Mouse (Mus musculus) forebrain, embryonic 10.5 days (tissue): ENCODE measurements around the gene Fscn3. TPM values are rescaled to one million over a fixed set of nuclear protein-coding genes. Genes with fewer than 3 reads are reported as not detected.
A peak's percentile ranks its signal among the peaks of the same experiment; 100 is the strongest.

Source experiments
- DNase-seq: peaks from one replicate; pipeline ENCODE4 v3.0.0-alpha.2; 2017; ENCODE audit warnings: low spot score; ENCODE audit errors: extremely low spot score
- H3K27ac ChIP-seq: fragments of 300-500 bp; sonication (generic); 2 replicates; pipeline ENCODE4 v1.5.1; 2016; ENCODE audit warnings: mild to moderate bottlenecking
- H3K27me3 ChIP-seq: fragments of 300-500 bp; sonication (generic); 2 replicates; pipeline ENCODE4 v1.6.1; 2016; ENCODE audit warnings: mild to moderate bottlenecking; ENCODE audit not compliant: poor library complexity, severe bottlenecking
- H3K36me3 ChIP-seq: fragments of 300-500 bp; sonication (generic); replicated peaks from 2 replicates; pipeline ENCODE4 v1.6.1; 2016; ENCODE audit warnings: mild to moderate bottlenecking, moderate library complexity
- H3K4me1 ChIP-seq: fragments of 300-500 bp; sonication (generic); 2 replicates; pipeline ENCODE4 v1.6.1; 2016
- H3K4me3 ChIP-seq: fragments of 300-500 bp; sonication (generic); 2 replicates; pipeline ENCODE4 v1.5.1; 2016; ENCODE audit warnings: mild to moderate bottlenecking, moderate library complexity
- H3K9me3 ChIP-seq: fragments of 300-500 bp; sonication (generic); 2 replicates; pipeline ENCODE4 v1.6.1; 2016; ENCODE audit warnings: mild to moderate bottlenecking, moderate library complexity
- whole genome bisulfite sequencing: fragments of 180-500 bp; shearing (Covaris S2); methylation state at CpG from one replicate; pipeline ENCODE4 v1.1.7; 2016; 5-methylcytosine and 5-hydroxymethylcytosine counted together
- polyA plus RNA-seq: library from polyadenylated mRNA; unstranded; fragments of >200 nt; fragmentation: Nextera tagmentation; extraction: Ambion mirVana; gene quantifications from 2 replicates; pipeline ENCODE4 v1.2.1, GENCODE M21; 2016

The Fscn3 gene
- polyA plus RNA-seq, 1 experiment from 2014 or later, result 0.14 TPM

- H3K36me3 ChIP-seq, result peaks cover 7% of the 10 kb centered on the region
- WGBS, result 82% methylated on average over 6 of the region's 6 CpGs
- no peak overlapping the region for H3K27ac ChIP-seq
- no peak for DNase-seq
- H3K27me3 ChIP-seq, result no peaks in the 10 kb centered on the region
- no peaks in the 10 kb centered on the region for H3K9me3 ChIP-seq
- H3K4me3 ChIP-seq, result no peak overlapping the region
- H3K4me1 ChIP-seq, result no peaks in the 10 kb centered on the region
These were observed 3.9 kb downstream of the Fscn3 start for GRCm38 (mm10) chr6:28431538-28431855.

GRCm38 (mm10) chr6:28447937-28448336 is 20.3 kb downstream of the Fscn3 start:
- peaks cover 40% of the 10 kb centered on the region for H3K27me3 ChIP-seq
- H3K4me3 ChIP-seq, result no peak overlapping the region
- 0 out of 2 replicates have a peak, but pooled peaks cover 4% of the 10 kb centered on the region for H3K4me1 ChIP-seq
- WGBS, result 85% methylated on average over 7 of the region's 7 CpGs
- H3K27ac ChIP-seq, result no peak overlapping the region
- no peaks in the 10 kb centered on the region for H3K36me3 ChIP-seq
- no peak for DNase-seq
- H3K9me3 ChIP-seq, result no peaks in the 10 kb centered on the region

DNA sequence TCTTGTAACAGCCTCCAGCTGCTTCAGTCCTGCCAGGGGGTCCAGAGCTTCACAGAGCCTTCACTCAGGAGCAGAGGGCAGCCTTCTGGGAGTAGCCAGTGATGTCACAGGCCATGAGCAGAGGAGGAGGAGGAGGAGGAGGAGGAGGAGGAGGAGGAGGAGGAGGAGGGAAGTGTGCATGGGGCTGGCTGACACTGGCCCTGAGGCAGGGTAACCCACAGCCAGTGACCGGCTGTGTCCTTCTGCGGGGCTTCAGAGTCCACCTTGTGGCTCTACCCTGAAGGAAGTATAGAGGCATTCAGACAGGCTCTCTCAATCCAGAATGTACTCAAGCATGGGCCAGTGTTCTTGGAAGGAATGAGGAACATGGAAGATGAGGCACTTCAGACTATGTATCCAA is 21.7 kb downstream of the Fscn3 start, which contains the start of gene Pax4:
TSS of gene Pax4 (minus strand) at position 101 of the 400 bp plus-strand sequence.
- Histone ChIP-seq H3K9me3 (no peaks in the 10 kb centered on the region), H3K27ac (no peak within 1 kb of the TSS), H3K36me3 (no peaks in the 10 kb centered on the region), H3K4me1 (0 out of 2 replicates have a peak, but pooled peaks cover 4% of the 10 kb centered on the region), H3K4me3 (no peak within 1 kb of the TSS), H3K27me3 (peaks cover 51% of the 10 kb centered on the region)
- 83% methylated on average over 2 of the region's 2 CpGs for WGBS
- DNase-seq, result no peak

DNA sequence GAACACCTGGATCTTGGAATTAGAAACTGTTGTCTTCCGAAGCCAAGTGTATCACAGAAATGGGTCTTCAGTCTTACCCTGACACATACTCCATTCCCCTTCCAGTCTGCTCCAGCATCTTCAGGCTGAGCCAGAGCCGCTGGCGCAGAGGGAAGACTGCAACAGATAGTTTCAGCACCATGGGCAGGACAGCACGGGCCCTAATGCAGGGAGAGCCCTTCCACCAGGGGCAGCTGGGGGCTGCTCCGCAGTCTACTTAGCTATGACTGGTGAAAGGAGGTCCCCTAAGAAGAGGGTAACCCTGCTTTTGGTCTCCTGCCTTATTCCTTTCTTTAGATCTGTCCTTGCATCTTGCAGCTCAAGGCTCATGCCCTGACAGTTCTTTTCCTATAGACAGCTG is 22.9 kb downstream of the Fscn3 start:
- Histone ChIP-seq H3K4me3 (no peak overlapping the region), H3K27ac (no peak overlapping the region), H3K36me3 (no peaks in the 10 kb centered on the region), H3K9me3 (no peaks in the 10 kb centered on the region), H3K4me1 (0 out of 2 replicates have a peak, but pooled peaks cover 4% of the 10 kb centered on the region), H3K27me3 (peaks cover 53% of the 10 kb centered on the region)
- no peak for DNase-seq
- WGBS, result 12% methylated on average over 5 of the region's 5 CpGs

DNA sequence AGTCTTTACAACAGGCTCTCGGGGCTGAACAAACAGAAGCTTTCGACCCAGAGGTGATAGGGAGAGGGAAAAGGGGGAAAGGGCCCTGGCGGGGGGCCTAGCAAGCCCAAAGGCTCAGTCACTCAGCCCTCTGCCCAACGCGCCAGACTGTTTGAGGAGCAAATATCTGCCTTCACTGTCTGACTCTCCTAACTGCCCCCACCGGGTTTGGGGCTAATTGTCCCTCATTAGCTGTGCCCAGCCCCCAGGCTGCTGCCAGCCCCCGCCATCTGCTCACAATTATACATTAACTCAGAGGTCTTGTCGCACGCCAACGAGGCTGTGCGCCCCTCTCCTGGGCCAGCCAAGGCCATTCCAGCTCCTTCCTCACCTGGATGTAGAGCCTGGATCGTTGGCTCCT is 23.4 kb downstream of the Fscn3 start:
- DNase-seq, result no peak
- Histone ChIP-seq H3K27me3 (peaks cover 53% of the 10 kb centered on the region), H3K27ac (no peak overlapping the region), H3K9me3 (no peaks in the 10 kb centered on the region), H3K4me1 (0 out of 2 replicates have a peak, but pooled peaks cover 4% of the 10 kb centered on the region), H3K36me3 (no peaks in the 10 kb centered on the region), H3K4me3 (no peak overlapping the region)
- 3% methylated on average over 12 of the region's 12 CpGs for WGBS

GRCm38 (mm10) chr6:28459221-28459668 is 31.7 kb downstream of the Fscn3 start:
- Histone ChIP-seq H3K27ac (no peak overlapping the region), H3K36me3 (no peaks in the 10 kb centered on the region), H3K4me3 (no peak overlapping the region), H3K9me3 (no peaks in the 10 kb centered on the region), H3K4me1 (no peaks in the 10 kb centered on the region), H3K27me3 (peaks cover 2% of the 10 kb centered on the region; the same call in 1 of the 2 replicates)
- no peak for DNase-seq

GRCm38 (mm10) chr6:28460534-28460933 is 32.9 kb downstream of the Fscn3 start:
- no peaks in the 10 kb centered on the region for H3K36me3 ChIP-seq
- no peaks in the 10 kb centered on the region for H3K27me3 ChIP-seq
- H3K4me3 ChIP-seq, result no peak overlapping the region
- DNase-seq, result peak; percentile 36
- no peaks in the 10 kb centered on the region for H3K9me3 ChIP-seq
- 12% methylated on average over 5 of the region's 5 CpGs for WGBS
- H3K27ac ChIP-seq, result no peak overlapping the region
- no peaks in the 10 kb centered on the region for H3K4me1 ChIP-seq

DNA sequence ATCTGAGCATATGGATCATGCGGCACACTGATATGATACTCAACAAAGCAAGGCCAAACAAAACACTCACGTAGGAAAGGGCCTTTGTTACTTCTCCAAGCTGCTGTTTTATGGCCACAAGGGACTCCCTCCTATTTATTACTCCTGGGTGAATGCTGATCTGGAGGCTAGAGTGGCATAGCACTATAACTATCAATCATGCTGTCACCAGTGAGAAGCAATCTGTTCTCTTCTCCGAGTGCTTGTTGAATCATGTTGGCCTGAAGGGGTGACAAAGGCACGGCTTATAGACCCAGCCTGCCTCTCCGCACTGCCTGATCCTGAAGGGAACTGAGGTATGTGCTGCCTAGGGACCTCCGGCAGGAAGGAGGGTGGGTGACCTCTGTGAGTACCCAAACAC is 37.0 kb downstream of the Fscn3 start:
- 79% methylated on average over 6 of the region's 6 CpGs for WGBS
- Histone ChIP-seq H3K27ac (no peak overlapping the region), H3K9me3 (no peaks in the 10 kb centered on the region), H3K36me3 (no peaks in the 10 kb centered on the region), H3K4me1 (no peaks in the 10 kb centered on the region), H3K4me3 (no peak overlapping the region), H3K27me3 (no peaks in the 10 kb centered on the region)
- DNase-seq, result no peak

DNA sequence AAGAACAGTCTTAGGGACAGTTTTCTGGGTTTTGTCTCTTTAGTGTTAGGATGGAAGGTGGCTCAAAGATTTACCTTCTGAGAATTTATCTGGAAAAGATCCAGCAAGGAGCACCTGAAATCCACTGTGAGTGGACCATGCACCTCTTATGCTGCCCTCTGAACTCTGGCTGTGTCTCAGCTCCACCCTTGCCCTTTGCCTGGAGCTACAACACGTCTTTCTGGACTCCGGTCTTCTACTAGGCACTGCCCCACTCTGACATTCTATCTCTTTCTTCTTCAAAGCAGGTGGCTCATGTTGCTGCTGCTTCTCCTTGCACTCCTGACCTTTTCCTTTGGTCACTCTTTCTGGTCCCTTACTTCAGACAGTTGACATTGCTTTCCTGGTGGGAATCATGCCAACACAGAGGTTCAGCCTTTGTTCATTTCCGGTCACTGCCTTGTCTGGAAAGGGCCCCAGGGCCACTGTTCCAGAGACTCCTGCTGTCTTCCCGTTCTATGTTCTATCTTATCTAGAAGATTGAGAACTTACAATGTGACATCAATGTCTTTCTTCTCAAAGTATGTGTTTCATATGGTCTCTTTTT is 42.5 kb downstream of the Fscn3 start:
- no peak for DNase-seq
- WGBS, result 72% methylated on average over 4 of the region's 4 CpGs
- Histone ChIP-seq H3K9me3 (no peaks in the 10 kb centered on the region), H3K27ac (no peak overlapping the region), H3K4me1 (no peaks in the 10 kb centered on the region), H3K36me3 (no peaks in the 10 kb centered on the region), H3K27me3 (no peaks in the 10 kb centered on the region), H3K4me3 (no peak overlapping the region)

DNA sequence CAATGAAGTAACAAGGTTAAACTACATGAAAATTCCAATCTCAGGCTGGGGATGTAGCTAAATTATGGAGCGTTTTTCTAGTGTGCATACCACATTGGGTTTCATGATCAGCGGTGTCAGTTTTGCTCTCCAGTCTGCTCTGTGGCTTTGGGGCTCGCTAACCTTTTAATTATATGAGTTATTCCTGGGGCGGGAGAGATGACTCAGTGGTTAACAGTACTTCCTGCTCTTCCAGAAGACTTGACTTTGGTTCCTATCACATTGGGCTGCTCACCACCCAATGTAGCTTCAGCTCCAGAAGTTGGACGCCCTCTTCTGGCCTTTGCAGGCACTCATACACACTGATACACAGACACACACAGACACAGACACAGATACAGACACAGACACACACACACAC is 43.0 kb downstream of the Fscn3 start:
- WGBS, result 81% methylated on average over 5 of the region's 5 CpGs
- H3K36me3 ChIP-seq, result no peaks in the 10 kb centered on the region
- DNase-seq, result no peak
- H3K27me3 ChIP-seq, result no peaks in the 10 kb centered on the region
- no peak overlapping the region for H3K4me3 ChIP-seq
- H3K9me3 ChIP-seq, result no peaks in the 10 kb centered on the region
- H3K27ac ChIP-seq, result no peak overlapping the region
- H3K4me1 ChIP-seq, result no peaks in the 10 kb centered on the region

- H3K36me3 ChIP-seq, result no peaks in the 10 kb centered on the region
- DNase-seq, result no peak
- H3K9me3 ChIP-seq, result no peaks in the 10 kb centered on the region
- WGBS, result 89% methylated on average over 9 of the region's 9 CpGs
- no peaks in the 10 kb centered on the region for H3K4me1 ChIP-seq
- H3K4me3 ChIP-seq, result no peak overlapping the region
- no peaks in the 10 kb centered on the region for H3K27me3 ChIP-seq
- H3K27ac ChIP-seq, result no peak overlapping the region
These were observed 43.9 kb downstream of the Fscn3 start for GRCm38 (mm10) chr6:28471284-28472035.

GRCm38 (mm10) chr6:28474211-28474610 is 46.6 kb downstream of the Fscn3 start:
- Histone ChIP-seq H3K4me3 (no peak overlapping the region), H3K9me3 (no peaks in the 10 kb centered on the region), H3K27me3 (no peaks in the 10 kb centered on the region), H3K4me1 (peaks cover 6% of the 10 kb centered on the region), H3K36me3 (no peaks in the 10 kb centered on the region), H3K27ac (no peak overlapping the region)
- DNase-seq, result no peak
- 88% methylated on average over 4 of the region's 4 CpGs for WGBS

GRCm38 (mm10) chr6:28474839-28475238 is 47.2 kb downstream of the Fscn3 start, which contains the start of gene Snd1:
Gene Snd1 (plus strand): TSS chr6:28475139.
- DNase-seq, result no peak
- 84% methylated on average over 5 of the region's 5 CpGs for whole genome bisulfite sequencing

More at GRCm38 (mm10) chr6:28474839-28475238, 47.2 kb downstream of the Fscn3 start, which contains the start of gene Snd1:
- H3K27ac ChIP-seq, result no peak within 1 kb of the TSS
- no peaks in the 10 kb centered on the region for H3K27me3 ChIP-seq
- H3K4me3 ChIP-seq, result no peak within 1 kb of the TSS
- no peaks in the 10 kb centered on the region for H3K36me3 ChIP-seq
- H3K4me1 ChIP-seq, result peaks cover 9% of the 10 kb centered on the region
- no peaks in the 10 kb centered on the region for H3K9me3 ChIP-seq
